Mouse (Mus musculus) liver, embryonic 14.5 days (tissue): ENCODE results near the gene Mtnr1a. TPM values are rescaled to one million over a fixed set of nuclear protein-coding genes. Genes with fewer than 3 reads are reported as not detected.
"Not testable (repeated sequence)": the region's sequence is repeated elsewhere in the genome, so short reads cannot be mapped to it uniquely, and the experiment has no call there.

Experiments used
- ATAC-seq: fragments of 200-750 bp; cut with Nextera tagmentation; 2 replicates; pipeline ENCODE4 v1.8.0; 2017; ENCODE audit warnings: moderate number of reproducible peaks, mild to moderate bottlenecking, moderate library complexity; ENCODE audit not compliant: insufficient read depth
- DNase-seq, 3 experiments: peaks; one replicate each; pipeline ENCODE4 v3.0.0-alpha.2; 2012 to 2013; ENCODE audit warnings: low read depth in 3 of 3, low spot score in 3 of 3
- H3K27ac ChIP-seq: fragments of 300-500 bp; sonication (generic); 2 replicates; pipeline ENCODE4 v1.5.1; 2014; ENCODE audit warnings: moderate library complexity, mild to moderate bottlenecking, control low read depth, inconsistent platforms
- H3K27me3 ChIP-seq: fragments of 300-500 bp; sonication (generic); 2 replicates; pipeline ENCODE4 v1.6.1; 2014; ENCODE audit warnings: mild to moderate bottlenecking, low read length, moderate library complexity; ENCODE audit not compliant: control insufficient read depth, insufficient read depth
- H3K36me3 ChIP-seq: fragments of 300-500 bp; sonication (generic); replicated peaks from 2 replicates; pipeline ENCODE4 v1.6.1; 2014; ENCODE audit warnings: low read depth; ENCODE audit not compliant: control insufficient read depth, insufficient read depth
- H3K4me1 ChIP-seq, 2 experiments: fragments of 200-500 bp in 1 of 2; fragments of 300-500 bp in 1 of 2; sonication (generic) in 1 of 2; replicated peaks; 2 replicates each; pipeline ENCODE4 v1.6.1; 2012 to 2014; ENCODE audit warnings: antibody characterized with exemption in 1 of 2, inconsistent platforms in 1 of 2, low read length in 1 of 2; ENCODE audit not compliant: control insufficient read depth in 2 of 2, insufficient read depth in 2 of 2
- H3K4me2 ChIP-seq: fragments of 300-500 bp; sonication (generic); 2 replicates; pipeline ENCODE4 v1.6.1; 2014; ENCODE audit warnings: low read depth, mild to moderate bottlenecking, control low read depth, moderate library complexity
- H3K4me3 ChIP-seq, 2 experiments: fragments of 200-500 bp in 1 of 2; fragments of 300-500 bp in 1 of 2; sonication (generic) in 1 of 2; 2 replicates each; pipeline ENCODE4 v1.5.1; 2012 to 2014; ENCODE audit warnings: low read depth in 2 of 2, low read length in 2 of 2, mild to moderate bottlenecking in 2 of 2, control low read depth in 1 of 2, inconsistent platforms in 1 of 2, moderate library complexity in 1 of 2; ENCODE audit not compliant: insufficient read depth in 1 of 2
- H3K9ac ChIP-seq: fragments of 300-500 bp; sonication (generic); replicated peaks from 2 replicates; pipeline ENCODE4 v1.6.1; 2014; ENCODE audit warnings: mild to moderate bottlenecking, control low read depth, moderate library complexity
- H3K9me3 ChIP-seq: fragments of 300-500 bp; sonication (generic); 2 replicates; pipeline ENCODE4 v1.6.1; 2016; ENCODE audit warnings: low read length, mixed read lengths; ENCODE audit not compliant: control insufficient read depth
- CTCF ChIP-seq: IDR thresholded peaks from 2 replicates; pipeline ENCODE4 v1.5.1; 2016; ENCODE audit warnings: antibody characterized with exemption, low read depth, control low read depth
- EP300 ChIP-seq: IDR thresholded peaks from 2 replicates; pipeline ENCODE4 v1.6.1; 2016; ENCODE audit warnings: antibody characterized with exemption, low read depth
- WGBS: fragments of 180-500 bp; shearing (Covaris S2); extraction: QIAGEN DNeasy Blood & Tissue Kit; methylation state at CpG from one replicate; pipeline ENCODE4 v1.1.7; 2014; ENCODE audit not compliant: insufficient replicate concordance; 5-methylcytosine and 5-hydroxymethylcytosine counted together
- polyA plus RNA-seq, 2 experiments: library from polyadenylated mRNA; depleted of rRNA in 1 of 2; stranded (reverse) in 1 of 2; unstranded in 1 of 2; fragments of >200 nt; fragmentation: Nextera tagmentation in 1 of 2; extraction: Ambion mirVana in 1 of 2; gene quantifications; 2 replicates each; pipeline versions ENCODE4 v1.2.1 to v1.2.3; 2012 to 2014

Mtnr1a gene
- polyA plus RNA-seq, 2 experiments, result 0.02 TPM; not detected in 1

- no peak for TF ChIP-seq CTCF
- TF ChIP-seq EP300, result no peak
- H3K4me1 ChIP-seq, result no peaks in the 10 kb centered on the region; a peak in 1 of 4 replicates
- no peak overlapping the region for H3K4me2 ChIP-seq
- H3K9me3 ChIP-seq, result no peaks in the 10 kb centered on the region
- ATAC-seq (peak; percentile 52; the same call in 1 of the 2 replicates), DNase-seq (peak; percentile 4 to 13 (median 6))
- no peak overlapping the region for H3K9ac ChIP-seq
- no peak overlapping the region for H3K4me3 ChIP-seq
- 35% methylated on average over 25 of the region's 25 CpGs for WGBS
- no peak overlapping the region for H3K27ac ChIP-seq
- no peaks in the 10 kb centered on the region for H3K27me3 ChIP-seq
- no peaks in the 10 kb centered on the region for H3K36me3 ChIP-seq
Observed at GRCm38 (mm10) chr8:45062982-45063924, 5.7 kb upstream of the Mtnr1a start.

DNA sequence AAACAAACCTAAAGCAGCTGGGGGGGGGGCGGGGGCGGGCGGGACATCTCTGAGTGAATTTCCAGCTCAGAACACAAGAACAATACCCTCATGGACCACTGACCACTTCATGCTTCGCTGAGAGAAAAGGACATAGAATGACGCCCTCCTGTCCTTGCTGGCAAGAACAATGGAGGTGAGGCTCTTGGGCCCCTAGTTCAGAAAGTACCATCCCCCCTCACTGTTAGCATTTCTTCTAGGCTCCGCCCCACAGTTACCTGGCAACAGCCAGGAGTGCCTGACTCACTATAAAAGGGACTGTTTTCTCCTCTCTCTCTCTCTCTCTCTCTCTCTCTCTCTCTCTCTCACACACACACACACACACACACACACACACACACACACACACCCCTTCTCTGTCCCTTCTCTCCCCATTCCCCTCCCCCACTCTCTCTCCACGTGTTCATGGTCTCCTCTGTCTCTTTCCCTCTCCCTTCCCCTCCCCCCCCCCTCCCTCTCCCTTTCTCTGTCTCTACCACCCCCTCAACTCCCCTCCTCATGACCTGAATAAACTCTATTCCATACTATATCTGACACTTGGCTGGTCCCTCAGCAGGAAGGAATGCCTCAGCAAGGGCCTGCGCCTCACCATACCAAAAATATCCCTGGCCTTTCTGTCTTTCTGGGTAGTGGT lies 4.6 kb upstream of the Mtnr1a start:
- 44% methylated on average over 8 of the region's 8 CpGs for WGBS
- Histone ChIP-seq H3K4me2 (no peak overlapping the region), H3K9ac (no peak overlapping the region), H3K9me3 (no peaks in the 10 kb centered on the region), H3K36me3 (no peaks in the 10 kb centered on the region), H3K27me3 (no peaks in the 10 kb centered on the region), H3K4me3 (no peak overlapping the region), H3K4me1 (no peaks in the 10 kb centered on the region; a peak in 1 of 4 replicates), H3K27ac (no peak overlapping the region)
- DNase-seq, result no peak
- ATAC-seq, result no peak
- no peak for TF ChIP-seq CTCF
- no peak for TF ChIP-seq EP300

- H3K36me3 ChIP-seq, H3K4me3 ChIP-seq, H3K4me2 ChIP-seq, ATAC-seq, H3K9ac ChIP-seq, H3K27ac ChIP-seq, H3K27me3 ChIP-seq, H3K9me3 ChIP-seq, H3K4me1 ChIP-seq, DNase-seq: not testable (repeated sequence)
- whole genome bisulfite sequencing, result 23% methylated on average over 1 of the region's 1 CpGs
Observed at GRCm38 (mm10) chr8:45065391-45065790, 3.5 kb upstream of the Mtnr1a start.

DNA sequence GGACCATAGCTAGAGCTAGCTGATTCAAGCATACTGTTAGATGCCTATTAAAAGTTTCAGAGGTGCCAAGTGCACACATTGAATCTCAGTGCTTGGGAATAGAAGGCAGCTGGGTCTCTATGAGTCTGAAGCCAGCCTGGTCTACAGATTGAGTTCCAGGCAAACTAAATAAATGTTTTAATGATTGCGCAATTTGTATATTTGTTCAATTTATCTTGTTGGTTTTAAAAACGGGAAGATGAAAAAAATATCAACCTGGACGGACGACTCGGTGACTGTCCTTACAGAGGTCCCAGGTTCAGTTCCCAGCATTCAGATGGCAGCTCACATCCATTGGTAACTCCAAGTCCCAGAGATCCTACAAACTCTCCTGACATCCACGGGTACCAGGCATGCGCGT lies 2.0 kb downstream of the Mtnr1a start:
- 76% methylated on average over 8 of the region's 8 CpGs for WGBS
- H3K9me3 ChIP-seq, result no peaks in the 10 kb centered on the region
- no peak overlapping the region for H3K27ac ChIP-seq
- H3K36me3 ChIP-seq, result no peaks in the 10 kb centered on the region
- no peak for TF ChIP-seq EP300
- TF ChIP-seq CTCF, result no peak
- H3K9ac ChIP-seq, result no peak overlapping the region
- no peaks in the 10 kb centered on the region for H3K27me3 ChIP-seq
- ATAC-seq, result no peak
- no peak for DNase-seq
- H3K4me2 ChIP-seq, result no peak overlapping the region
- no peaks in the 10 kb centered on the region for H3K4me1 ChIP-seq
- no peak overlapping the region for H3K4me3 ChIP-seq

DNA sequence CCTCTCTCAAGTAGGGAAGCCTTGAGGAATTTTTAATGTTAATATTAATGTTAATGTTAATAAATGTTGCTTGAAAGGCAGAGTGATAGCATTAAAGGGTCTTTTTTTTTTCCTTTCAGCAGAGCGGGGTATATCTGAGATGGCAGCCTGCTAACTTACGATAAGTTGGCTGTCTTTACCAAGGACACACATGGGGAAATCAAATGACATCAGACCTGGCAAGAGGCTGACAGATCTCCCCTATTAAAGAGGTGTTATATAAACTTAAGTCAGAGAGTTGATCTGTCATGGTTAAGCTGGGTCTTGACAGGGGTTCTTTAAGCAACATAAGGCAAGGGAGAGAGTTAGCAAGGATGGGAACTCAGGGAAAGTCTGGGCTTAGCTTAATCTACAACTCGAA lies 11.9 kb downstream of the Mtnr1a start:
- H3K4me1 ChIP-seq, result no peaks in the 10 kb centered on the region
- H3K27me3 ChIP-seq, result no peaks in the 10 kb centered on the region
- no peak overlapping the region for H3K27ac ChIP-seq
- H3K4me3 ChIP-seq, result no peak overlapping the region
- TF ChIP-seq EP300 (no peak), CTCF (no peak)
- no peak overlapping the region for H3K9ac ChIP-seq
- no peak overlapping the region for H3K4me2 ChIP-seq
- DNase-seq (no peak), ATAC-seq (no peak)
- no peaks in the 10 kb centered on the region for H3K9me3 ChIP-seq
- H3K36me3 ChIP-seq, result no peaks in the 10 kb centered on the region
- 76% methylated on average over 3 of the region's 3 CpGs for WGBS
